Mouse (Mus musculus) midbrain, embryonic 14.5 days (tissue): Measurements from ENCODE around the gene Dnajc7. TPM values are rescaled to one million over a fixed set of nuclear protein-coding genes. Genes with fewer than 3 reads are reported as not detected.

Experiments used
- ATAC-seq: fragments of 200-750 bp; cut with Nextera tagmentation; 2 replicates; pipeline ENCODE4 v1.8.0; 2017; ENCODE audit warnings: moderate number of reproducible peaks, moderate library complexity; ENCODE audit not compliant: low FRiP score, low TSS enrichment
- DNase-seq: peaks from one replicate; pipeline ENCODE4 v3.0.0-alpha.2; 2015
- H3K27ac ChIP-seq: fragments of 300-500 bp; sonication (generic); replicated peaks from 2 replicates; pipeline ENCODE4 v1.5.1; 2014; ENCODE audit warnings: mild to moderate bottlenecking, low read depth, low read length, moderate library complexity
- H3K27me3 ChIP-seq: fragments of 300-500 bp; sonication (generic); 2 replicates; pipeline ENCODE4 v1.6.1; 2014; ENCODE audit warnings: low read length, control low read depth, mixed read lengths; ENCODE audit not compliant: control insufficient read depth, insufficient read depth
- H3K36me3 ChIP-seq: fragments of 300-500 bp; sonication (generic); 2 replicates; pipeline ENCODE4 v1.6.1; 2014; ENCODE audit warnings: low read length, control low read depth; ENCODE audit not compliant: control insufficient read depth, insufficient read depth
- H3K4me1 ChIP-seq: fragments of 300-500 bp; sonication (generic); 2 replicates; pipeline ENCODE4 v1.6.1; 2014; ENCODE audit warnings: mild to moderate bottlenecking, antibody characterized with exemption, low read length, control low read depth; ENCODE audit not compliant: control insufficient read depth, insufficient read depth
- H3K4me2 ChIP-seq: fragments of 300-500 bp; sonication (generic); 2 replicates; pipeline ENCODE4 v1.6.1; 2014; ENCODE audit warnings: mild to moderate bottlenecking, low read length, moderate library complexity
- H3K4me3 ChIP-seq: fragments of 300-500 bp; sonication (generic); replicated peaks from 2 replicates; pipeline ENCODE4 v1.5.1; 2014; ENCODE audit warnings: low read depth, low read length
- H3K9ac ChIP-seq: fragments of 300-500 bp; sonication (generic); replicated peaks from 2 replicates; pipeline ENCODE4 v1.6.1; 2014; ENCODE audit warnings: mild to moderate bottlenecking, low read length, moderate library complexity
- H3K9me3 ChIP-seq: fragments of 300-500 bp; sonication (generic); 2 replicates; pipeline ENCODE4 v1.6.1; 2016; ENCODE audit warnings: low read length, control low read depth, mixed read lengths; ENCODE audit not compliant: control insufficient read depth
- WGBS: fragments of 180-500 bp; shearing (Covaris S2); extraction: QIAGEN DNeasy Blood & Tissue Kit; methylation state at CpG from one replicate; pipeline ENCODE4 v1.1.7; 2014; 5-methylcytosine and 5-hydroxymethylcytosine counted together
- polyA plus RNA-seq: library from polyadenylated mRNA; unstranded; fragments of >200 nt; fragmentation: Nextera tagmentation; extraction: Ambion mirVana; gene quantifications from 2 replicates; pipeline ENCODE4 v1.2.1, GENCODE M21; 2014

The Dnajc7 gene
- polyA plus RNA-seq, 1 experiment from 2014 or later, result 93.7 TPM

DNA sequence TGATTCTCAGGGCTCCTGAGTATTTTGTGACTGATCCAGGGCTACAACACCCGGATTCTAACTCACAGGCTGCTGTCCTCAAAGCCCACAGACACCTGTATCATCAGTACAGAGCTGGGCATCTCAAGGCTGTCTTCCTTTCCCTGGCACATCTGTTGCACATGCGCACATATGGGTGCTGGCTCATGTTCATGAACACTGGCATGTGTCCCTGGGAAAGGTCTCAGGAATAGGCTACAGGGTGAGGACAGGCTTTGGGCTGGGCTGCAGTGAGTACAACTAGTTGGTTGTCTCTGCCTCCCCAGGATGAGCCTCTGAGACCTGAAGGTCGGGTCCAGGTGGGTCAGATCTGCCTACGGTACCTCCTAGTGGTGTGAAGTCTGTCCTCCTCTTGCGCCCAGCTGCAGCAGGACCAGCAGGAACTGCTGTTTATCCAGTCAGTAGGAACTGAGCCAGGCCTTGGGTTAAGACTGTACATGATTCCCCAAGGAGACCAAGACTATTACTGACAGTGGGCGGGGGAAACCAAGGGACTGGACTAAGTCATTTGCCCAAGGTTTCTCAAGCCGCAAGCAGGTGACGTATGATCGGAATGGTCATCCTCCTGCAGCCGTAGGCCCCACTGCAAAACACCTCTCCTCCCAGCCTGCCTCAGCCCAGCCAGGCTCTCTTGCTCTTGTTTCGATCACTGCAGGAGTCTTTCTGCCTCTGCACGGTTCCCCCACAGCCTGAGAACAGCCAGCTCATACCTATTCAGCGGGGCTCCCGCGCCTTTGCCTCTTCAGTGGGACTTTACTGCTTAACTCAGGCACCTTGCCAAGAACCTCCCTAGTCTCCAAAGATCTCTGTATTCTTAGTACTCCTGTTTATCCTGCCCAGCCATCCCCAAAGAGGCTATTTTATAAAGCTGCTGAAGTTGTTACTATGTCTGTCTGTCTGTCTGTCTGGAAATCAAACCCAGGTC, 23.9 kb upstream of the Dnajc7 start:
- Histone ChIP-seq H3K4me3 (no peak overlapping the region), H3K36me3 (no peaks in the 10 kb centered on the region), H3K27ac (no peak overlapping the region), H3K4me1 (peaks cover 6% of the 10 kb centered on the region; the same call in 1 of the 2 replicates), H3K9me3 (no peaks in the 10 kb centered on the region), H3K27me3 (peaks cover 9% of the 10 kb centered on the region; the same call in 1 of the 2 replicates), H3K9ac (no peak overlapping the region), H3K4me2 (no peak overlapping the region)
- WGBS, result 64% methylated on average over 15 of the region's 15 CpGs
- DNase-seq, result peak; percentile 51
- ATAC-seq, result no peak

- H3K9ac ChIP-seq, result peak overlapping the region; percentile 48
Observed at GRCm38 (mm10) chr11:100640159-100640906, 20.4 kb upstream of the Dnajc7 start.

DNA sequence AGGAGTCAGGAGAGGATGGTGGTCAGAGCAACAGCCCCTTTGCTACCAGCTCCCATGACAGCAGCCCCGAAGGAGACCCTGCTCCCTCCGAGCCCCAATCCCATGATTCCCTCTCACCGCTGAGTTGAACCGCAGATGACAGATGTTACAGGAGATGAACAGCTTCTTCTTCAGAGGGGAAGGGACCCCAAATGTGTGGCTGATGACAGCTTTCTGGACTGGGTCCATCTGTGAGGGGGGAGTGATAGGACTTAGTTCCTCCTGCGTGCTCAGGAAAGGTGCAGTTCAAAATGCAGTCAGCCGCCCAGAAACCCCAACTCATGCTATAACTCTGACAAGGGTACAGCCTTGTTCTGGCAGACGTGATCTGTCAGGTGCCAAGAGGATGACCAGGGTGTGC, 14.6 kb upstream of the Dnajc7 start:
- H3K9ac ChIP-seq, result no peak overlapping the region
- no peak overlapping the region for H3K4me2 ChIP-seq
- no peaks in the 10 kb centered on the region for H3K4me1 ChIP-seq
- DNase-seq (no peak), ATAC-seq (no peak)
- 74% methylated on average over 7 of the region's 7 CpGs for WGBS
- no peak overlapping the region for H3K27ac ChIP-seq
- no peak overlapping the region for H3K4me3 ChIP-seq
- H3K36me3 ChIP-seq, result no peaks in the 10 kb centered on the region
- no peaks in the 10 kb centered on the region for H3K27me3 ChIP-seq
- no peaks in the 10 kb centered on the region for H3K9me3 ChIP-seq

More at GRCm38 (mm10) chr11:100640159-100640906, 20.4 kb upstream of the Dnajc7 start:
- 0 out of 2 replicates have a peak overlapping the region, but pooled peaks have one; percentile 20 for H3K27ac ChIP-seq
- WGBS, result 7% methylated on average over 52 of the region's 52 CpGs
- H3K9me3 ChIP-seq, result no peaks in the 10 kb centered on the region
- no peaks in the 10 kb centered on the region for H3K36me3 ChIP-seq
- peaks cover 9% of the 10 kb centered on the region; the same call in 1 of the 2 replicates for H3K27me3 ChIP-seq
- DNase-seq, result peak; percentile 85
- peaks cover 6% of the 10 kb centered on the region; the same call in 1 of the 2 replicates for H3K4me1 ChIP-seq
- ATAC-seq, result no peak
- H3K4me2 ChIP-seq, result peak overlapping the region; percentile 71
- H3K4me3 ChIP-seq, result peak overlapping the region; percentile 35

- peaks cover 25% of the 10 kb centered on the region for H3K36me3 ChIP-seq
- DNase-seq, result peak; percentile 40
- H3K9ac ChIP-seq, result no peak overlapping the region; the same call in 1 of the 2 replicates
- no peaks in the 10 kb centered on the region for H3K27me3 ChIP-seq
- WGBS, result 51% methylated on average over 13 of the region's 13 CpGs
- H3K9me3 ChIP-seq, result no peaks in the 10 kb centered on the region
- no peak for ATAC-seq
- no peak overlapping the region for H3K4me2 ChIP-seq
- H3K27ac ChIP-seq, result peak overlapping the region; percentile 52
- H3K4me1 ChIP-seq, result peaks cover 7% of the 10 kb centered on the region
- no peak overlapping the region for H3K4me3 ChIP-seq
Observed at GRCm38 (mm10) chr11:100628862-100629352, 8.9 kb upstream of the Dnajc7 start.

DNA sequence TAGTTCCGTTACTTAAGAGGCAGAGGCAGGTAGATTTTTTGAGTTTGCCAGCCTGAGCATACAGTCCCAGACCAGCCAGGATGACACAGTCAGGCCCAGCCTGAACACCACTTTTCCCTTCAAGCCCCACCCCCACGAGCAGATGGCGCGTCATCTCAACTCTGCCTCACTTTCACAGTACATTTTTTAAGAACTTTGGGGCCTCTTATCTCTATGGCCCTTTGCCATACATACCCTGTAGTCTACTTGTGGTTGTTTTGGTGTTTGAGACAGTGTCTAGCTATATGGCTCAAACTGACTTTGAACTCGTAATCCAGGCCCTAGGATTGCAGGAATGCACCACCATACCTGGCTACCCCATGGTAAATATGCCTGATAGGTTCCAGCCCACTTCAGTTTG, 8.1 kb upstream of the Dnajc7 start:
- no peak overlapping the region for H3K27ac ChIP-seq
- H3K36me3 ChIP-seq, result peaks cover 25% of the 10 kb centered on the region
- H3K4me2 ChIP-seq, result no peak overlapping the region
- 89% methylated on average over 5 of the region's 5 CpGs for WGBS
- no peak overlapping the region; the same call in 1 of the 2 replicates for H3K9ac ChIP-seq
- ATAC-seq, result no peak
- H3K9me3 ChIP-seq, result no peaks in the 10 kb centered on the region
- peaks cover 15% of the 10 kb centered on the region for H3K4me1 ChIP-seq
- DNase-seq, result no peak
- no peaks in the 10 kb centered on the region for H3K27me3 ChIP-seq
- H3K4me3 ChIP-seq, result no peak overlapping the region

DNA sequence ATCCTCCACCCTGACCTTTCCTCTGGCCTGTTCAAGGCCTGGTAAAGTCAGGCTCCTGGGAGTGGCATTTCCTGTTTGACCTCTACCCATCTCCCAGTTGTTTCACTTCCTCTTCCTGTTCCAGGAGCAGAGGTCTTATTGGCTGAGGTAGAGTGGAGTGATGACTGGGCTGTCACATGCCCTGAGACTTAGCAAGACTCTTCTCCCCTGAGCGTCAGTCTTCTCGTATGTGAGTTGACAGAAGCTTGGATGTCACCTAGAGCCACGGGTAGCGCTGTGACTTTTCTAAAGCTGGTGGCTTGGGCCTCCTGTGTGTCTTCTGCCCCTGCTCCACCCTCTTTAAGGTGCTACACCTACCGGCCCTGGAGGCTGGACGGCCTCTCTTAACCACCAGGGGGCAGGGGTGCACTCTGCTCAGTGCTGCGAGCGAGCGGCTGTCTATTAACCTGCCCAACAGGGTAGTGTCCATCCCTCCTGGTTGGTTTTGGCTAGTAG, 6.8 kb upstream of the Dnajc7 start:
- no peak overlapping the region for H3K4me2 ChIP-seq
- H3K9me3 ChIP-seq, result no peaks in the 10 kb centered on the region
- peaks cover 15% of the 10 kb centered on the region for H3K4me1 ChIP-seq
- H3K9ac ChIP-seq, result no peak overlapping the region
- DNase-seq, result peak; percentile 79
- no peak overlapping the region for H3K27ac ChIP-seq
- no peak overlapping the region for H3K4me3 ChIP-seq
- H3K36me3 ChIP-seq, result peaks cover 25% of the 10 kb centered on the region
- ATAC-seq, result no peak
- 25% methylated on average over 9 of the region's 9 CpGs for WGBS
- no peaks in the 10 kb centered on the region for H3K27me3 ChIP-seq

DNA sequence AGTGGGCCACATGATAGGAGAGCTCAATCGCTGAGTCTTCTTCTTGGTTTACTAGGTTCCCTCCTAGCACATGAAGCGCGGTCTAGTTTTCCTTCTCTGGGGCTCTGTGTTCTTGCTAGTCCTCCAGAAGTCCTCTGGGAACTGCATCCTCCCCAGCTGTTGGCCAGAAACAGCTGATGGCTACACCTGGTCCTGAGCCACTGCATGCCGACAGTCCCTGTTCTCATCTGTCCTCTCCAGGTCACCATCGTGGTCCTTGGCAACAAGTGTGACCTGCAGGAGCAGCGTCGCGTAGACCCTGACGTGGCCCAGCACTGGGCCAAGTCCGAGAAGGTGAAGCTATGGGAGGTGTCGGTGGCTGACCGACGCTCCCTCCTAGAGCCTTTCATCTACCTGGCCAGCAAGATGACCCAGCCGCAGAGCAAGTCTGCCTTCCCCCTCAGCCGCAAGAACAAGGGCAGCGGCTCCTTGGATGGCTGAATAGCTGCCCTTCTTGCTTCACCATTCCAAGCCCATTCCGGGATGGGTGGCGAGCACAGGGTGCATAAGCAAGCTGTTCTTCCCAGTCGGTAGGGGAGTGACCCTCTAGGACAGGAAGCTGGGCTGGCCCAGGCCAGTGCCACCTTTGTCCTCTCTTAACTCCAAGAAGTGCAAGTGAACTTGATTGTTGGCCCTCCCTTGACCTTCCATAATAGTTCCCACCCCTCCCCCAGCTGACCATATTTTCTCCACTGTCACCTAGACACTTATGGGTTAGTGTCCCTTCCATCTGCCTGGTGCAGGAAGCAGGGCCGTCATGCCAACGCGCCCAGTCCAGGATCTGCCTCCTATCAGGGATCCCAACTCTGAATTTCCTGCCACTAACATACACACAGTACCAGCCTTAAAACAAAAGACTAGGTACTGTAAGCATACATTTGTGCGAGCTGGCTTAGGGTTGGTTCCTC, 6.1 kb upstream of the Dnajc7 start:
- H3K9me3 ChIP-seq, result no peaks in the 10 kb centered on the region
- 94% methylated on average over 23 of the region's 23 CpGs for WGBS
- ATAC-seq, result no peak

More for the DNA sequence above, 6.1 kb upstream of the Dnajc7 start:
- H3K36me3 ChIP-seq, result peaks cover 25% of the 10 kb centered on the region
- H3K4me2 ChIP-seq, result no peak overlapping the region; the same call in 1 of the 2 replicates
- H3K4me3 ChIP-seq, result no peak overlapping the region
- H3K27me3 ChIP-seq, result no peaks in the 10 kb centered on the region
- H3K27ac ChIP-seq, result no peak overlapping the region
- no peak overlapping the region for H3K9ac ChIP-seq
- no peak for DNase-seq
- H3K4me1 ChIP-seq, result peaks cover 16% of the 10 kb centered on the region
